Mouse (Mus musculus) E14TG2a.4 (cell line): Measurements from ENCODE around the gene Pycr1.

Experiments used
- CTCF ChIP-seq: conservative IDR thresholded peaks from 2 replicates; pipeline ENCODE4 v1.5.1; 2014; ENCODE audit warnings: low read length
- NANOG ChIP-seq: IDR thresholded peaks from 2 replicates; pipeline ENCODE4 v1.6.1; 2014; ENCODE audit warnings: borderline replicate concordance, low read length, mixed read lengths
- POU5F1 ChIP-seq: IDR thresholded peaks from 2 replicates; pipeline ENCODE4 v1.6.1; 2014; ENCODE audit warnings: low read length, borderline replicate concordance

GRCm38 (mm10) chr11:120630881-120631725 lies 12.5 kb downstream of the Pycr1 start:
- no peak for TF ChIP-seq CTCF
- no peak for TF ChIP-seq NANOG
- no peak for TF ChIP-seq POU5F1
